Mouse (Mus musculus) stomach, embryonic 15.5 days (tissue): ENCODE results near the gene Lhx8. TPM values are rescaled to one million over a fixed set of nuclear protein-coding genes. Genes with fewer than 3 reads are reported as not detected.

ENCODE experiments used
- ATAC-seq: fragments of 200-750 bp; cut with Nextera tagmentation; 2 replicates; pipeline ENCODE4 v1.8.0; 2017; ENCODE audit warnings: low read depth, moderate number of reproducible peaks, moderate TSS enrichment; ENCODE audit not compliant: insufficient read depth, low FRiP score
- H3K27ac ChIP-seq: fragments of 300-500 bp; sonication (generic); 2 replicates; pipeline ENCODE4 v1.5.1; 2015; ENCODE audit warnings: mild to moderate bottlenecking, inconsistent platforms
- H3K27me3 ChIP-seq: fragments of 300-500 bp; sonication (generic); replicated peaks from 2 replicates; pipeline ENCODE4 v1.6.1; 2015; ENCODE audit warnings: inconsistent platforms
- H3K36me3 ChIP-seq: fragments of 300-500 bp; sonication (generic); 2 replicates; pipeline ENCODE4 v1.6.1; 2015; ENCODE audit warnings: inconsistent platforms
- H3K4me1 ChIP-seq: fragments of 300-500 bp; sonication (generic); 2 replicates; pipeline ENCODE4 v1.6.1; 2015; ENCODE audit warnings: inconsistent platforms
- H3K4me2 ChIP-seq: fragments of 300-500 bp; sonication (generic); 2 replicates; pipeline ENCODE4 v1.6.1; 2015; ENCODE audit warnings: mild to moderate bottlenecking, inconsistent platforms
- H3K4me3 ChIP-seq: fragments of 300-500 bp; sonication (generic); replicated peaks from 2 replicates; pipeline ENCODE4 v1.5.1; 2015; ENCODE audit warnings: inconsistent platforms
- H3K9ac ChIP-seq: fragments of 300-500 bp; sonication (generic); 2 replicates; pipeline ENCODE4 v1.6.1; 2015; ENCODE audit warnings: inconsistent platforms
- H3K9me3 ChIP-seq: fragments of 300-500 bp; sonication (generic); 2 replicates; pipeline ENCODE4 v1.6.1; 2016; ENCODE audit warnings: inconsistent platforms
- WGBS: fragments of 180-500 bp; shearing (Covaris S2); methylation state at CpG from one replicate; pipeline ENCODE4 v1.1.7; 2015; 5-methylcytosine and 5-hydroxymethylcytosine counted together
- polyA plus RNA-seq: library from polyadenylated mRNA; unstranded; fragments of >200 nt; fragmentation: Nextera tagmentation; extraction: Ambion mirVana; gene quantifications from 2 replicates; pipeline ENCODE4 v1.2.1, GENCODE M21; 2015

Lhx8 gene
- polyA plus RNA-seq, 1 experiment from 2014 or later, result 0.22 TPM

GRCm38 (mm10) chr3:154332941-154333340 lies 2.5 kb upstream of the Lhx8 start:
- H3K27me3 ChIP-seq, result peaks cover 83% of the 10 kb centered on the region
- peaks cover 18% of the 10 kb centered on the region for H3K4me1 ChIP-seq
- H3K9ac ChIP-seq, result no peak overlapping the region
- 6% methylated on average over 15 of the region's 15 CpGs for WGBS
- H3K36me3 ChIP-seq, result no peaks in the 10 kb centered on the region
- H3K9me3 ChIP-seq, result no peaks in the 10 kb centered on the region
- no peak overlapping the region for H3K27ac ChIP-seq
- ATAC-seq, result no peak
- H3K4me3 ChIP-seq, result no peak overlapping the region
- no peak overlapping the region for H3K4me2 ChIP-seq

GRCm38 (mm10) chr3:154332213-154332530 lies 1.7 kb upstream of the Lhx8 start:
- Histone ChIP-seq H3K9ac (no peak overlapping the region), H3K4me3 (peak overlapping the region; percentile 20), H3K27me3 (peaks cover 78% of the 10 kb centered on the region), H3K9me3 (no peaks in the 10 kb centered on the region), H3K4me1 (peaks cover 20% of the 10 kb centered on the region), H3K4me2 (peak overlapping the region; percentile 43), H3K27ac (no peak overlapping the region), H3K36me3 (no peaks in the 10 kb centered on the region)
- WGBS, result 2% methylated on average over 20 of the region's 20 CpGs
- no peak for ATAC-seq

- H3K4me2 ChIP-seq, result peak overlapping the region; percentile 43
- peaks cover 20% of the 10 kb centered on the region for H3K4me1 ChIP-seq
- peaks cover 78% of the 10 kb centered on the region for H3K27me3 ChIP-seq
- H3K27ac ChIP-seq, result no peak overlapping the region
- ATAC-seq, result no peak
- no peaks in the 10 kb centered on the region for H3K9me3 ChIP-seq
- no peak overlapping the region for H3K9ac ChIP-seq
- 2% methylated on average over 21 of the region's 21 CpGs for WGBS
- H3K36me3 ChIP-seq, result no peaks in the 10 kb centered on the region
- peak overlapping the region; percentile 20 for H3K4me3 ChIP-seq
Observed at GRCm38 (mm10) chr3:154331506-154332212, 1.2 kb upstream of the Lhx8 start.

GRCm38 (mm10) chr3:154331003-154331340 lies 513 bp upstream of the Lhx8 start:
- H3K4me3 ChIP-seq, result no peak overlapping the region
- no peak for ATAC-seq
- no peaks in the 10 kb centered on the region for H3K9me3 ChIP-seq
- no peaks in the 10 kb centered on the region for H3K36me3 ChIP-seq
- no peak overlapping the region for H3K4me2 ChIP-seq
- no peak overlapping the region for H3K9ac ChIP-seq
- H3K4me1 ChIP-seq, result peaks cover 20% of the 10 kb centered on the region
- 2% methylated on average over 10 of the region's 10 CpGs for WGBS
- no peak overlapping the region for H3K27ac ChIP-seq
- peaks cover 79% of the 10 kb centered on the region for H3K27me3 ChIP-seq

- H3K27ac ChIP-seq, result no peak overlapping the region
- H3K9me3 ChIP-seq, result no peaks in the 10 kb centered on the region
- ATAC-seq, result no peak
- peaks cover 20% of the 10 kb centered on the region for H3K4me1 ChIP-seq
- H3K4me2 ChIP-seq, result peak overlapping the region; percentile 23
- H3K27me3 ChIP-seq, result peaks cover 77% of the 10 kb centered on the region
- H3K4me3 ChIP-seq, result peak overlapping the region; percentile 13
- H3K9ac ChIP-seq, result no peak overlapping the region
- WGBS, result 1% methylated on average over 54 of the region's 54 CpGs
- H3K36me3 ChIP-seq, result no peaks in the 10 kb centered on the region
Observed at GRCm38 (mm10) chr3:154329323-154330180, 907 bp downstream of the Lhx8 start.

GRCm38 (mm10) chr3:154328721-154329322 lies 1.6 kb downstream of the Lhx8 start:
- no peak for ATAC-seq
- 1% methylated on average over 22 of the region's 22 CpGs for WGBS
- peaks cover 77% of the 10 kb centered on the region for H3K27me3 ChIP-seq

GRCm38 (mm10) chr3:154327883-154328720 lies 2.4 kb downstream of the Lhx8 start:
- H3K9ac ChIP-seq, result no peak overlapping the region

More at GRCm38 (mm10) chr3:154328721-154329322, 1.6 kb downstream of the Lhx8 start:
- no peaks in the 10 kb centered on the region for H3K36me3 ChIP-seq
- H3K4me3 ChIP-seq, result peak overlapping the region; percentile 40
- no peaks in the 10 kb centered on the region for H3K9me3 ChIP-seq
- peaks cover 20% of the 10 kb centered on the region for H3K4me1 ChIP-seq
- H3K9ac ChIP-seq, result no peak overlapping the region
- no peak overlapping the region for H3K27ac ChIP-seq
- peak overlapping the region; percentile 67 for H3K4me2 ChIP-seq

GRCm38 (mm10) chr3:154327110-154327882 lies 3.2 kb downstream of the Lhx8 start:
- H3K36me3 ChIP-seq, result no peaks in the 10 kb centered on the region
- 4% methylated on average over 13 of the region's 13 CpGs for WGBS
- no peak overlapping the region for H3K4me3 ChIP-seq
- no peak for ATAC-seq
- H3K4me1 ChIP-seq, result peaks cover 18% of the 10 kb centered on the region
- peaks cover 71% of the 10 kb centered on the region for H3K27me3 ChIP-seq
- no peaks in the 10 kb centered on the region for H3K9me3 ChIP-seq
- no peak overlapping the region for H3K9ac ChIP-seq
- no peak overlapping the region for H3K4me2 ChIP-seq
- no peak overlapping the region for H3K27ac ChIP-seq

More at GRCm38 (mm10) chr3:154327883-154328720, 2.4 kb downstream of the Lhx8 start:
- peak overlapping the region; percentile 40 for H3K4me3 ChIP-seq
- peaks cover 72% of the 10 kb centered on the region for H3K27me3 ChIP-seq
- 1% methylated on average over 81 of the region's 86 CpGs for WGBS
- peaks cover 20% of the 10 kb centered on the region for H3K4me1 ChIP-seq
- H3K9me3 ChIP-seq, result no peaks in the 10 kb centered on the region
- H3K36me3 ChIP-seq, result no peaks in the 10 kb centered on the region
- H3K4me2 ChIP-seq, result peak overlapping the region; percentile 67
- H3K27ac ChIP-seq, result no peak overlapping the region
- ATAC-seq, result peak; percentile 51; the same call in 1 of the 2 replicates

GRCm38 (mm10) chr3:154321921-154322574 lies 8.4 kb downstream of the Lhx8 start:
- Histone ChIP-seq H3K36me3 (no peaks in the 10 kb centered on the region), H3K4me1 (no peaks in the 10 kb centered on the region), H3K27ac (no peak overlapping the region), H3K9ac (no peak overlapping the region), H3K27me3 (peaks cover 41% of the 10 kb centered on the region), H3K9me3 (no peaks in the 10 kb centered on the region), H3K4me3 (no peak overlapping the region), H3K4me2 (no peak overlapping the region)
- WGBS, result 64% methylated on average over 13 of the region's 13 CpGs
- no peak for ATAC-seq

GRCm38 (mm10) chr3:154317651-154318248 lies 12.7 kb downstream of the Lhx8 start:
- Histone ChIP-seq H3K4me2 (no peak overlapping the region), H3K36me3 (no peaks in the 10 kb centered on the region), H3K27me3 (peaks cover 7% of the 10 kb centered on the region; the same call in 1 of the 2 replicates), H3K9me3 (no peaks in the 10 kb centered on the region), H3K9ac (no peak overlapping the region), H3K27ac (no peak overlapping the region), H3K4me1 (no peaks in the 10 kb centered on the region), H3K4me3 (no peak overlapping the region)
- WGBS, result 16% methylated on average over 5 of the region's 5 CpGs
- ATAC-seq, result no peak
